Mouse (Mus musculus): ENCODE data around the gene Gpr137c.
A peak's percentile ranks its signal among the peaks of the same experiment; 100 is the strongest.

Gpr137c gene

GRCm38 (mm10) chr14:45291608-45292007 is 72.1 kb downstream of the Gpr137c start:
- DNase-seq (ENCODE audit: low spot score in 2 of 2) = no peak

DNA sequence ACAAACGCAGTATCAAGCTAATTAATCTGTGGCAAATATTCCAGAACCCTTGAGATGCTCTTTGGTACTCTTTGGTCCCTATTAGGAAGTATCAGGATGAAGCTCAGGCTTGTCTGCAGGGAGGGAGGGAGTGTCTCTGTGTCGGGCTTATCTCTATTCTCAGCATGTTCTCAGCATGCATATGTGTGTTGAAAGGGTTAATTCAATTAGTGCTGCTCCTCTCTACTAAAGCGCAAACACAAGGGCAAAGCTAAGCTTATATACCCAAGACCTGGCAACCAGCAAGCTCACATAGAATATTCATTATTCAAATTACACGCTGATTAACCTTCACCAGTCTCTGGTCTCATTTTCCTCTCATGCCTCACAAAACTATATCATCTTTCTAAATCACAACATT is 84.4 kb downstream of the Gpr137c start:
- no peak for DNase-seq (ENCODE audit: low spot score in 2 of 2)

DNA sequence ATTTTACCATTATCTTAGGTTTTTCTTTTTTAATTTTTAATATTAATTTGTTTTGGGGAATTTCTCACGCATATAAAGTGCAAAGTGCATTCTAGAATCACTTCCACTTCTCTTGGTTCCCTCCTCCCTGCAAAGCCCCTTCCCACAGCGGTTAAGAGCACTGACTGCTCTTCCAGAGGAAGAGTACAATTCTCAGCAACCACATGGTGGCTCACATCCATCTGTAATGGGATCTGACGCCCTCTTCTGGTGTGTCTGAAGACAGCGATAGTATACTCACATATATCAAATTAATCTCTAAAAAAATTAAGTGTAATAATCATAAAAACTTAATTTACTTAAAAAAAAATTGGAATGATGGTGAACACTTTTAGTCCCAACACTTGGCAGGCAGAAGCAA is 84.9 kb downstream of the Gpr137c start:
- DNase-seq (ENCODE audit: low spot score in 2 of 2) = no peak

DNA sequence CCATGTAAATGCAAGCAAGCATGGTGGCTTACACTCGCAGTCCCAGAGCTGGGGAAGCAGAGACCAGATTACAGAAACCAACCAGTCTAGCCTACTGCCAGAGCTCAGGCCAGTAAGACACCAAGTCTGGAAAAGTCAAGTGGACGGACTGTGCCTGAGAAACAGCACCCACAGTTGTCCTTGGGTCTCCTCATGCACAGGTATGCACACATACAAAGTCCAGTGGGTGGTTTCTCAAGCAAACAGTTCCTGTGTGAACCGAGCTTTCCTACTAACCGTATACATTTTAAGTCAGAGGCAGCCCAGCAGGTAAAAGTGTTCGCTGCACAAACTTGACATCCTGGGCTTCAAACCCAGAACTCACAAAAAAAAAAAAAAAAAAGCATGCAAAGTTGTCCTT is 86.3 kb downstream of the Gpr137c start:
- DNase-seq (ENCODE audit: low spot score in 2 of 2) = no peak

- DNase-seq (ENCODE audit: low spot score in 2 of 2) = no peak
Observed at GRCm38 (mm10) chr14:45307630-45308328, 88.3 kb downstream of the Gpr137c start.

DNA sequence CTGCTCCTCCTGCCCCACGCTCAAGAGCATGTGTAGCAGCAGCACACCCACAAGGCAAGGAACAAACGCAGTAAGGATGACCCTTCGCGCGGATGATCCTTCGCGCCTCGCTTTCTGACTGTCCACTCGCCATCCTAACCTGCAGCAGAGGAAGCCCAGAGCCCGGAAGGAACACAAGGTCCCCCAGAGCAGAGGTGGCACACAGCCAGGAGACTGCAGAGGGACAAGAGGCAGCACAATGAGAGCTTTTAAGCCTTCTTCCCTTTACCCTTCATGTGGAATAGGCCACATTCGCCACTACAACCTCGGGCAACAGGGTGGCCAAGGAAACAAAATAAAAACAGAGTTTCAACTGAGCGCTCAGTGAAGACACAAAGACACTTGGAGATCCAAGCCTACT is 90.1 kb downstream of the Gpr137c start:
- no peak for DNase-seq (ENCODE audit: low spot score in 2 of 2)

DNA sequence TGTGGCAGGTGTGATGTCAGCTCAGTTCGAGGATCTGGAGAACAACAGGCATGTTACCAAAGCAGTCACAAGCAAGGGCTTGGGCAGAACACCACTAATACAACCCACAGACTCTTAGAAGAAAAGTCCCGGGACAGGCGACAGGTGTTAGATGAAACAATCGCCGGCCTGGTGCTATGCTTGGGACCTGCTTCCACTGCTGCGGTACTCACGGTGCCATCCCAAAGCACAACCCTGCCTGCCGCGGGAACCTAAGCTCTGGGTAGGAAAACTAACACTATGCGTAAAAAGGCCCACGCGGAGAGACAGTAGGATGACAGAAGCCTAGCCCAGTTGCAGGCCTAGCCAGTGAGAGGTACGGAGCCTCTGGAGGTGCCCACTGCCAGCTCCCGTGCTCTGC is 90.6 kb downstream of the Gpr137c start:
- DNase-seq (ENCODE audit: low spot score in 2 of 2) = no peak

DNA sequence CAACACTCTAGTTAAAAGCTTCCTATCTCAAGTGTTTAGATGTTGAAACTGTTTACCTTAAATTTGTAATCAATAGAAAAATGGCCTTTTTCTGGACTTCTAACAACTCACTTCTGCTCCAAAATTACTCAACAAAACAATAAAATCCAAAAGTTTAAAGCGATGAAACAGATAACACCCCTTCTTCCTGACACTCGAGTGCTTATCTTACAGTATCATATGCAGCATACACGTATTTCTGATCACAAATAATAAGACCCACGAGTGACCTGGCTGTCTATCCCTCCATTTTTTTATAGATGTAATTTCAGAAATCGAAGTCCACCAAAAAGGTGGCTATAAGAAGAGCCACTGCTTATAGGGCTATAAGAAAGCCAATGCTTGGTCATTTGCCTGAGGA is 97.4 kb downstream of the Gpr137c start:
- no peak for DNase-seq (ENCODE audit: low spot score in 2 of 2)

DNA sequence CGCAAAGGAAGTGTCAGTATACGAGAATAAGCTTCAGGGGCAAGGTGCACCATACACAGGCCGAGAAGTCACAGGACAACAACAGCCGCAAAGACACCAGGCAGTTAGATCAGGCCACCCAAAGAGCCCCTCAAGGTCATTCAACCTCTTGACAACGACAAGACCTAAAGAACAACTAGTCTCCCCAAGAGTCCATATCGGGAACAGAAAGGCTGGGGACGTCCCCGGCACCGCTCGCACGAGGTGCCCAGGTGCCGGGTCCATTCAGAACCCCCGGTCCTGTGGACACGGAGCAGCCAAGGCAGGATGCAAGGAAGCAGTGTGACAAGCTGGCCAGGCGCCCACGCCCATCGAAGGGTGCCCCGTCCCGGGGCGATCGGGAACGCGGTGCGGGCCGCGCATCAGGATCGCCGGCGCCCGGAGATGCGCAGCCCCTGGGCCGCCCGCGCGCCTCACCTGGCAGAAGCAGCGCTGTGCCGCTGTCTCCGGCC is 98.4 kb downstream of the Gpr137c start:
- peak in 1 of 2 experiments; percentile 21 for DNase-seq (ENCODE audit: low spot score in 2 of 2)

GRCm38 (mm10) chr14:45318426-45319236 is 99.1 kb downstream of the Gpr137c start, which contains the start of gene Ero1l:
Gene Ero1l, minus strand, starts transcription at chr14:45318771.
- DNase-seq (ENCODE audit: low spot score in 2 of 2) = peak; percentile 59 to 84

- no peak for DNase-seq (ENCODE audit: low spot score in 2 of 2)
Observed at GRCm38 (mm10) chr14:45319237-45319610, 99.7 kb downstream of the Gpr137c start.

DNA sequence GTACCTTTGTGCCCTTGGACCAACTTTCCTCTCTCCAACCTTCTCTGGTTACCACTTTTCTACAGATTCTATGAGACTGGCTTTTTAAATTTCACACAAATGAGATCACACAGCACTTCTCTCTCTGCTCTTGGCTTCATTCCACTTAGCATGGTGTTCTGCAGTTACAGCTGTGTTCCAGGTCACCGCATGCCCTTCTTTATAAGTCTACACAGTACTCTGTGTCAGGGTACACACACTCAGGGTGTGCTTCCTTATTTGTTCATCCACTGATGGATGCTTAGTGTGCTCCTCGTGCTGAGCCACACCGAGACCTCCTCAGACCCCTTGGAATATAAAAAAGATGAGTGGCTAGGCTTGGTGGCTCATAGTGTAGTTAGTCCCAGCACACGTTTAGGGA is 100.6 kb downstream of the Gpr137c start:
- no peak for DNase-seq (ENCODE audit: low spot score in 2 of 2)

- DNase-seq (ENCODE audit: low spot score in 2 of 2) = no peak
Observed at GRCm38 (mm10) chr14:45321067-45321466, 101.5 kb downstream of the Gpr137c start.

DNA sequence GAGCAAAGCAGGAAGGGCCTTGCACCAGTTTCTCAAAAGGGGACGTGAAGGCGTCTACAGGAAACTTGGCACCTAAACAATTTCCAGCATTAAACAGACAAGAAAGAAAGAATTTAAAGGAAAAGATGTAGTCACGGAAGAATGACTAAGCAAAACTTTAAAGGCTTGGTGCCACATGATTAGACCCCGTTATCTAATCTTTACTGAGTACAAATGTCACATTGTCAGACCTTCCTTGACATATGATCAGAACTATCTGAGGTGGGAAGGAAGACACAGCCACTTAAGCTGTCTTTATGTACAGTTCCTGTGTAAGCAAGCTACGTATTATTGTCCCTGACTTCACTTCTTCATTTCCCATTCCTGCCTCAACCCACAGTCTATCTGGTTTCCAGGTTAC is 102.1 kb downstream of the Gpr137c start:
- DNase-seq (ENCODE audit: low spot score in 2 of 2) = no peak

- no peak for DNase-seq (ENCODE audit: low spot score in 2 of 2)
Observed at GRCm38 (mm10) chr14:45322450-45322849, 102.9 kb downstream of the Gpr137c start.

- DNase-seq (ENCODE audit: low spot score in 2 of 2) = no peak
Observed at GRCm38 (mm10) chr14:45323320-45323719, 103.8 kb downstream of the Gpr137c start.

DNA sequence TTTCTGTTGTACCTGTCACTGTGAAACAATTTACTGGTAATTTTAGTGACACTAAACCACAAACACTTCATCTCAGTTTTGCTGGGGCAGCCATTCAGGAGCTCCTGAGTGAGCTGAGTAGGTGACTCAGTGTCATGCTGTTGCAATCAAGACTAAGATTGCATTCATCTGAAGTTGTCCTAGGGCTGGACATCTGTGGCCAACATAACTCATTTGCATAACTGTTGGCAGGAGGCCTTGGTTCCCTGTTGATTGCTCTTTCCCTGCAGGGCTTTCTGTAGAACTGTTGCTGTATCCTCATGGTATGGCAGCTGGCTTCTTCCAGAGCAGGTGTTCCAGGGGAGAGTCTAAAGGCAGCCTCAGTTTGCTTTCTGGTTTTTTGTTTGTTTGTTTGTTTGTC is 106.0 kb downstream of the Gpr137c start:
- no peak for DNase-seq (ENCODE audit: low spot score in 2 of 2)

DNA sequence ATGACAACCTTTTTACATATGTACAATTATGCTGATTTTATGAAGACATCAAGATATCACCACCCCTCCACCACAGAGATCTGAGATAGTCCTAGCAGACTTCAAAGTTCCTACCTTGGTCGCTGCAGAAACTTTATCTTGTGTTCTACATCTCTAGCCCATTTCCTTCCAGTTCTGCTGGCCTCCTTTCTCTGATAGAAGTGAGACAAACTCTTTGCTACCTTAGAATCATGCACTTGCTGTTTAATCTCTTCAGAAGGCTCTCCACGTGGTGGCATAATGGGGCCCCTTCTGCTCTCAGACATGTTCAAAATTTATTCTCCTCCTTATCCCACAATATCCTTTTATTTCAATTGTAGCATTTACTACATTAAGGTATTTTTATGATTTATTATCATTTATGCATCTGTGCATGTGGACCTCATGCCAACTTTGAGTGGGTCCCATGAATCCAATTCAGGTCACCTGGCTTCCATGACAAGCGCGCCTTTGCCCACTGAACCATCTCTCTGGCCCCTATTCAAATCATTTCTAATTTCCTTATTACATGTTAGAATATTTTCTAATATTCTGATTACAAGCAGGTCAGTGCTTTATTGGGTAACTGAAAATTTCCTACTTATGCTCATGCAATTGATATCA is 108.7 kb downstream of the Gpr137c start:
- DNase-seq (ENCODE audit: low spot score in 2 of 2) = no peak

- no peak for DNase-seq (ENCODE audit: low spot score in 2 of 2)
Observed at GRCm38 (mm10) chr14:45329018-45329588, 109.6 kb downstream of the Gpr137c start.

DNA sequence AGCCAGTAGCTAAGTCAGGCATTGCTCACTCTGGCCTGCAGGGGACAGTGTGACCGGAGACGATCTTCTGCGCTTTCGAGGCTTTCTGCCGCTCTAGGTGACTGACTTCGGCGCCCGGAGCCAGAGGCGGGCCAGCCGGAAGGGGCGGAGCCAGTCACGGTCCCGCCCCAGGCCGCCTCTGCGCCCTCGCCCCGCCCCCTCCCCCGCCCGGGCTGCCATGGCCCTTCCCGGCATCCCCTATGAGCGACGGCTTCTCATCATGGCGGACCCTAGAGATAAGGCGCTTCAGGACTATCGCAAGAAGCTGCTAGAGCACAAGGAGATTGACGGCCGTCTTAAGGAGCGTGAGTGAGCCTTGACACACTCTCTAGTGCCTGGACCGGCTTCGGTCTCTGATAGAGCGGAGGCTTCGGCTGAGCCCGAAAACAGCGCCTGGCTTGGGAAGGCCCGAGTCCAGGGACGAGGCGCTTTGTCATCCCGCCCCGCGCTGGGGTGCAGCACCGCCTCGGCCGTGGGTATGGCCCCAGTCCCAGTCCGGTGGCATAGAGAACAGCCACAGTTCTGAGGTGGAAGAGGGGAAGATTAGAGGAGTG is 110.2 kb downstream of the Gpr137c start, which contains the start of gene Psmc6:
TSS of gene Psmc6 (plus strand) at position 200 of the 593 bp plus-strand sequence.
- DNase-seq (ENCODE audit: low spot score in 2 of 2) = peak; percentile 85 to 90

Measured in frontal cortex, postnatal 10 days (tissue).